Mouse (Mus musculus): ENCODE data around the gene Zfp553.

DNA sequence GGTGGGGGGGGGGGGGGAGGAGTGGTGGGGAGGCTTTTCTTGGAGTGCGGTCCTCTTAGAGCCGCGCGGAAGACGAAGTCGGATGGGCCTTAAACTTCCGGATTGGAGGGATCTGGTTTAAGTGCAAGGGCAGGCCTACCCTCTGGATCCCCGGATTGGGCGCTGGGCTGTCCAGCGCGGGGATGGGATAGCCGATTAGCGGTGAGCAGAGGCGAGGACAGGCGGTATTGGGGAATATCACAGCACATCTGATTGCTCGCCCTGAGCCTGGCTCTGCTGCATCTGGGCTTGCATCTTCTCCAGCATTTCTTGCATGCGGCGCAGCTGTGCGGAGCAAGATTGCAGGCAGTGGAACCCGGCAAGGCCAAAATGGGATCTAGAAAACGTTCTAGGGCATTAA lies 18.3 kb upstream of the Zfp553 start:
- no peak for TF ChIP-seq POLR2A (IDR thresholded peaks at IDR 0.05; ENCODE audit: borderline replicate concordance, insufficient read depth, low read length)
- TF ChIP-seq CTCF (IDR thresholded peaks at IDR 0.05; ENCODE audit: borderline replicate concordance, insufficient read depth, low read depth, low read length), result no peak
